Mouse (Mus musculus): ENCODE measurements at regions not wholly inside any gene's neighbourhood (a gene's known extent, or its start where the extent isn't known, plus 50 kb on each side); places are given as distances from the start of the nearest gene placed in this dataset.
A peak's percentile ranks its signal among the peaks of the same experiment; 100 is the strongest.

DNA sequence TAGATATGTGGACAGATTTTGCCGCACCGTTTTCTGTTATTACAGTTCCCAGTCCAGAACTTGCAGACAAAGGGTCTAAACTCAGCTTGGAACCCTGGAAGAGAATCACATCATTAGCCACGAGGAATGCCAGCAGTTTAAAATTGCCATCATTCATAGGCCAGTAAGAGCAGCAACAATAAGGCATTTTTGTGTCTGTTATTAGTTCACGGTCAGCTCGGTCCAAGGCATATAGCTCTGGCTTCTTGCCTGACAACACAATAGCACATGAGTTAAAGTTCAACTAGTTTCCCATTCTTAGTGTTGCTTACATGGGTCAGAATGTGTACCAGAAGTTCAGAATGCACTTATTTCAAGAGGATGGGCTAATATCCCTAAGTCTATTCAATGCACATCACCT lies 103.4 kb downstream of the Olig3 start:
- Histone ChIP-seq H3K9ac (replicated peaks) (no peak overlapping the region), H3K4me2 (no peak overlapping the region), H3K27me3 (no peaks in the 10 kb centered on the region), H3K27ac (no peak overlapping the region), H3K4me1 (replicated peaks) (0 out of 2 replicates have a peak, but pooled peaks cover 2% of the 10 kb centered on the region), H3K9me3 (no peaks in the 10 kb centered on the region), H3K4me3 (replicated peaks) (no peak overlapping the region), H3K36me3 (no peaks in the 10 kb centered on the region)
- WGBS, result 92% methylated on average over 5 of the region's 5 CpGs
- ATAC-seq (ENCODE audit: insufficient number of reproducible peaks, insufficient read depth, low FRiP score, low TSS enrichment, low read depth), result no peak

DNA sequence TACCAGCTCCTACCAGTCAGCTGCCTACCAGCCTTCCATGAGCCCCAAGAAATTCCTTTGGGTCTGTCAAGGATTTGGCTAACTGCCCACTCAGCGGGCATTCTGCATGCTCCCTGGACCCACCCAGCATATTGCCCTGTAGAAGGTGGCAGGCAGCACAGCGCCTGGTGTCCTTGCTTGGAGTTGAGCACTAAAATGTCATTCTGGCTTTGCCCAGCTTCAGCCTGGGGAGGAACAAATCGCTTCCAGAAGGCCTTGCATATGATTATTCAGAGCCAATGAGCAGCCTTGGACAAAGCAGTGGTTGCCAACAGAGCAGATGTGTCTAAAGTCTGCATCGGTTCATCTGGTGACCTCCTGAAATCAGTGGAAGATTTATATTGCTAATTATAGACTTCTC lies 103.8 kb downstream of the Olig3 start:
- no peaks in the 10 kb centered on the region for H3K27me3 ChIP-seq
- WGBS, result 61% methylated on average over 4 of the region's 4 CpGs

DNA sequence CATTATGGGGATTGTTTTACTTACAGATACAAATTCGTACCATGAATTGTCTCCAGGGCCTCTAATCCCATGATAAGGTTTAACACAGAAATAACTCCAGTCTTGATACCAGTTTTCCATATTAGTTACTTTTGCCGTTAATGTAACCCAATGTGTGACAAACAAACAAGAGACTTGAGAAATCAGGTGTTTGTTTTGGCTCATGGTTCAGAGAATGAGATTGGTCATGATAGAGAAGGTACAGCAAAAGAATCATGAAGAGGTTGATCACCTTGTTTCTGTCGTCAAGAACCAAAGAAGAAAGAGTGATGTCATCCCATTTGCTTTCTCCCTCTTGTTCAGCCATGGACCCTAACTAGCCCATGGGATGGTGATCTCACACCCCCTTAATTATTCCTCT lies 107.5 kb downstream of the Olig3 start:
- H3K9ac ChIP-seq (replicated peaks), result no peak overlapping the region
- H3K4me1 ChIP-seq (replicated peaks), result 0 out of 2 replicates have a peak, but pooled peaks cover 2% of the 10 kb centered on the region
- H3K36me3 ChIP-seq, result no peaks in the 10 kb centered on the region
- no peak overlapping the region for H3K4me3 ChIP-seq (replicated peaks)
- H3K27me3 ChIP-seq, result no peaks in the 10 kb centered on the region
- ATAC-seq (ENCODE audit: insufficient number of reproducible peaks, insufficient read depth, low FRiP score, low TSS enrichment, low read depth), result no peak
- H3K27ac ChIP-seq, result no peak overlapping the region
- no peaks in the 10 kb centered on the region for H3K9me3 ChIP-seq
- WGBS, result 81% methylated on average over 3 of the region's 3 CpGs
- no peak overlapping the region for H3K4me2 ChIP-seq

More for the DNA sequence above, 103.8 kb downstream of the Olig3 start:
- Histone ChIP-seq H3K9ac (replicated peaks) (no peak overlapping the region), H3K36me3 (no peaks in the 10 kb centered on the region), H3K9me3 (no peaks in the 10 kb centered on the region), H3K4me1 (replicated peaks) (0 out of 2 replicates have a peak, but pooled peaks cover 2% of the 10 kb centered on the region), H3K27ac (no peak overlapping the region), H3K4me3 (replicated peaks) (no peak overlapping the region), H3K4me2 (no peak overlapping the region)
- ATAC-seq (ENCODE audit: insufficient number of reproducible peaks, insufficient read depth, low FRiP score, low TSS enrichment, low read depth), result no peak

DNA sequence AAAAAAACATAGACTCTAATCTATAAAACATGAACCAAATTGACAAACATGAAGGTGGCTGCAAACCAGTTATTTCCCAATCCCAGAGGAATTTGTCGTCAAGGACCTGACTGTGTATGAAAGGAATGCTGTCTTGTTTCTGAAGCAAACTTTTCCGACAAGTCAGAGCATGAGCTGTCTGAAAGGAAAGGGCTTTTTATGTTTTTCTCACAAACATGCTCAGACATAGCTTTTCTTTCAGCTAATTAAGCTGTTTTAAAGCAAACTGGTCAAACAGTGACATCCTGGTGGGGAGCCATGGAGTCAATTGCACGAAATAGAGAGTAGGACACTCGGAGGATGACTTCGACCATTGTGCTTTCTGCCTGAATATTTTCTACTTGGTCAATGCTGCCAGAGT lies 108.2 kb downstream of the Olig3 start:
- H3K27me3 ChIP-seq, result no peaks in the 10 kb centered on the region
- H3K4me2 ChIP-seq, result no peak overlapping the region
- ATAC-seq (ENCODE audit: insufficient number of reproducible peaks, insufficient read depth, low FRiP score, low TSS enrichment, low read depth), result no peak
- no peak overlapping the region for H3K4me3 ChIP-seq (replicated peaks)
- no peaks in the 10 kb centered on the region for H3K9me3 ChIP-seq
- H3K27ac ChIP-seq, result no peak overlapping the region
- 75% methylated on average over 5 of the region's 5 CpGs for WGBS
- H3K36me3 ChIP-seq, result no peaks in the 10 kb centered on the region
- no peaks in the 10 kb centered on the region for H3K4me1 ChIP-seq (replicated peaks)
- no peak overlapping the region for H3K9ac ChIP-seq (replicated peaks)

DNA sequence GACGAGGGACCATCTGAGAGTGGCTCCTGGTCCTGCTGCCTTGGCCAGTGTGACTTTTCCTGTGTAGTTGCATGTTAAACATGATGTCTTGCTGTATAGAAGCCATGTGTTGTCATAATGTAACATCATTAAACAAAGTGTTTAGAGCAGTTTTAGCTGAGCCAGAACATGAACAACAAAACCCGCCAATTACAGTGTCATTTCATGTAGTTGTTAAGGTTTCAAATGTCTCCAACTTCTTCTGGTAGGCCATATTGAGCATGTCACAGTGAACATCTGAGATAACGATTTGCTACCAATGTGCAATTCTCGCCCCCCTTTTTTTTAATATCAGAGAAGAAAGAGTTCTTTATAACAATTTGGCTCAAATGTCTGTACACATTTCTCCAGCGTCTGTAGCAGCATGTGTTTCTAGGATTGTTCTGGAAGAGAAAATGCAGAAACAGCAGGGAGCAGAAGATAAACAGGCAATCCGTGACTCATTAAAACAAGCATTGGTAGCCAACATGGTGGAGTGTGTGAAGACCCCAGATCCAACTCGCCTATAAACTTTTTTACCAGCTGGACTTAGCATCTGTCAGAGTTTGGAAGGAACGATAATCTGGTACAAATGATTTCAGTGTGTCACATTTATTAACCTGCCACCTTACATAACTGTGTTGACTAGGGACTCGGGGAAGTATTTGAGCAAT lies 115.2 kb downstream of the Olig3 start:
- no peak overlapping the region for H3K9ac ChIP-seq (replicated peaks)
- ATAC-seq (ENCODE audit: insufficient number of reproducible peaks, insufficient read depth, low FRiP score, low TSS enrichment, low read depth), result no peak
- H3K9me3 ChIP-seq, result no peaks in the 10 kb centered on the region
- no peaks in the 10 kb centered on the region for H3K27me3 ChIP-seq
- no peak overlapping the region for H3K4me3 ChIP-seq (replicated peaks)
- H3K4me2 ChIP-seq, result peak overlapping the region; percentile 36; the same call in 1 of the 2 replicates
- no peaks in the 10 kb centered on the region for H3K36me3 ChIP-seq
- WGBS, result 38% methylated on average over 9 of the region's 9 CpGs
- H3K4me1 ChIP-seq (replicated peaks), result peaks cover 14% of the 10 kb centered on the region
- no peak overlapping the region for H3K27ac ChIP-seq

DNA sequence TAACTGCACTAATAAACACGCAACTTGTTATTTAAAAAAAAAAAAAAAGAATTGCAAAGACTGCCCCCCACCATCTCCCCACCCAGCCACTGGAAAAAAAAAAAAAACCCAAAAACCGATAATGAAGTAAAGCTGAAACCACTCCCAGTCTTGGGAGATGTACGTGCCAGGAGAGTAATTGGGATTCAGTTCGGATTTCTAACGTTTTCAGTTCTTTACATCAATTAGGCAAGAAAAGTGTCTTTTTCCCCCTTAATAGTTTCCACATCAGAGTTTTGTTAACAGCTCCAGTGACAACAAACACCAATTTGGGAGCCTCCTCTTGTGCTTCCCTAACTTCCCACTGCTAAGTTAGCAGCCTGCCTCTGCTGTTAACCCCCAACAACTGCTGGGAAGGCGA lies 115.7 kb downstream of the Olig3 start:
- no peaks in the 10 kb centered on the region for H3K27me3 ChIP-seq

DNA sequence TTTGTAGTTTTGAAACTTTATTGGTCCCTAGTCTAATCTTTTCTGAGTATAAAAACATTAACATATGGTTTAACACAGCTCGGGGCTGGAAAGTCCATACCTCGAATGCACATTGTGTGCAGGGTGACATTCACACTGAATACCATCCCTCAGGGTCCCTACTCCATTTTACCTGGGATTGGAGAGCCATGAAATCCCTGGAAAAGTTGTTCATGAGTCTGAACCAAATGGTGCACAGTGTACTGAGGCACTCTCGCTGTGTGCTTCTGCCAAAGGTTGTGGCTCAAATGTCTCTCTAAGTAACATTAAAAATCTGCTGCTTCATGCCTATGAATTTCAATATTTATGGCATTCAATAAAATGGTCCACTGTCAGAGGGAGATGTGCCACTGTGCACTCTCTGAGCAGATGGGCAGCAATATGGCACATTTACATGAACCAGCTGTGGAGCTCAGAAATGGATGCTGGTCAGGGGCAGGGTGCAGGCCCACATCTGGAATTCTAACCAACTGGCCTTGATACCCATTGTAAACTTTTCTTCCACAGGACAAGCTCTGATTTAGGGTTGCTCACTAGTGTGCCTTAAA lies 116.7 kb downstream of the Olig3 start:
- H3K4me1 ChIP-seq (replicated peaks), result peaks cover 14% of the 10 kb centered on the region
- no peak overlapping the region for H3K27ac ChIP-seq
- H3K4me3 ChIP-seq (replicated peaks), result no peak overlapping the region
- no peak for ATAC-seq (ENCODE audit: insufficient number of reproducible peaks, insufficient read depth, low FRiP score, low TSS enrichment, low read depth)
- no peaks in the 10 kb centered on the region for H3K9me3 ChIP-seq
- H3K27me3 ChIP-seq, result no peaks in the 10 kb centered on the region
- WGBS, result 48% methylated on average over 3 of the region's 3 CpGs
- no peak overlapping the region for H3K4me2 ChIP-seq
- H3K36me3 ChIP-seq, result no peaks in the 10 kb centered on the region
- H3K9ac ChIP-seq (replicated peaks), result no peak overlapping the region

More for the DNA sequence above, 115.7 kb downstream of the Olig3 start:
- no peaks in the 10 kb centered on the region for H3K9me3 ChIP-seq
- peak overlapping the region; percentile 36 for H3K4me2 ChIP-seq
- no peaks in the 10 kb centered on the region for H3K36me3 ChIP-seq
- 25% methylated on average over 6 of the region's 6 CpGs for WGBS
- H3K27ac ChIP-seq, result peak overlapping the region; percentile 73; the same call in 1 of the 2 replicates
- no peak for ATAC-seq (ENCODE audit: insufficient number of reproducible peaks, insufficient read depth, low FRiP score, low TSS enrichment, low read depth)
- peaks cover 14% of the 10 kb centered on the region for H3K4me1 ChIP-seq (replicated peaks)
- 0 out of 2 replicates have a peak overlapping the region, but pooled peaks have one; percentile 6 for H3K4me3 ChIP-seq (replicated peaks)
- no peak overlapping the region for H3K9ac ChIP-seq (replicated peaks)

DNA sequence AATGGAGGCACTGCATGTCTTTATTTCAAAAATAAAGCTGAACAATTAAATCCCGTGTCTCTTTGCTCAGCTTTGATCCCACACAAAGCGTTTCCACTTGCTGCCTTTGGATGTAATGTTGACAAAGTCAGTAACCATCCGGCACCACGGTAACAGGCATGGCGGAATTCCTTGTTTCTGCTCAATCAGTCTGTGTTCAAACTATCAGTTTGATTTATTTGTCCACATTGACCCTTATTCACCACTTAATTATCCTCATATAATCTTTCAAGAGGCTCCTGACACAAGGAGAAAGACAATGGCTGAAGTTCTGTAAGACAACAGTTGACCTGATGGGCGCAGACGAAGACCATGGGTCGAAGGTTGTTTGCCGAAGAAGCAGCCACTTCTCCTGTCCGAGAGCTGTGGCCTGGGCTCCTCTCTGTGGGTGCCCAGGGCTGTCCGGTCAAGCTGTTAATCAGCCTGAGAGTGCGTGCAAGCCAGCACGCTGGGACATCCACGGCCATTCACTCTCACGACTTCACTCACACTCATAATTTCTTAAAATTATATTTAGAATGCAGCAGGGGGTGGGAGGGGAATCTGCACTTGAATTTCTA lies 106.1 kb upstream of the Ifngr1 start:
- no peaks in the 10 kb centered on the region for H3K27me3 ChIP-seq

DNA sequence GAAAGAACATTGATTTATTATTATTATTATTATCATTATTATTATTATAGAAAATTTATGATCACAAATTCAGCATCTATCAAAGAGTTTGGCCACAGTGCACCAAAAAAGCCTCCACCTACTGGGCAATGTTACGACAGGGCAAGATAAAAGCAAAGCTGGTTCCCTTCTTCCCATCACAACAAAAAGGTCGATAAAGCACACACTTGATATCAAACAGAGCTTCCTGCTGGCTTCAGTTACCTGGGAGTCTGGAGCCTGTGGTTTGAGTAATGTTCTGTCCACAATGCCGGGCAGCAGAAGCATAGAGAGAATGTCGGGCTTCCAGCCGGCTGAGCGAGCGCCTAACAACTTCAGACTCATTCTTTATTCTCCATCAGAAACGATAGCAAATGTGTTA lies 101.2 kb upstream of the Ifngr1 start:
- WGBS, result 64% methylated on average over 8 of the region's 8 CpGs
- Histone ChIP-seq H3K9me3 (no peaks in the 10 kb centered on the region), H3K4me1 (replicated peaks) (no peaks in the 10 kb centered on the region), H3K4me3 (replicated peaks) (no peak overlapping the region), H3K36me3 (no peaks in the 10 kb centered on the region), H3K27ac (no peak overlapping the region), H3K4me2 (no peak overlapping the region), H3K9ac (replicated peaks) (no peak overlapping the region), H3K27me3 (no peaks in the 10 kb centered on the region)
- no peak for ATAC-seq (ENCODE audit: insufficient number of reproducible peaks, insufficient read depth, low FRiP score, low TSS enrichment, low read depth)

More for the DNA sequence above, 106.1 kb upstream of the Ifngr1 start:
- no peak for ATAC-seq (ENCODE audit: insufficient number of reproducible peaks, insufficient read depth, low FRiP score, low TSS enrichment, low read depth)
- Histone ChIP-seq H3K4me3 (replicated peaks) (no peak overlapping the region), H3K4me2 (no peak overlapping the region), H3K4me1 (replicated peaks) (no peaks in the 10 kb centered on the region), H3K27ac (no peak overlapping the region), H3K9ac (replicated peaks) (no peak overlapping the region), H3K36me3 (no peaks in the 10 kb centered on the region), H3K9me3 (no peaks in the 10 kb centered on the region)
- WGBS, result 78% methylated on average over 15 of the region's 15 CpGs

DNA sequence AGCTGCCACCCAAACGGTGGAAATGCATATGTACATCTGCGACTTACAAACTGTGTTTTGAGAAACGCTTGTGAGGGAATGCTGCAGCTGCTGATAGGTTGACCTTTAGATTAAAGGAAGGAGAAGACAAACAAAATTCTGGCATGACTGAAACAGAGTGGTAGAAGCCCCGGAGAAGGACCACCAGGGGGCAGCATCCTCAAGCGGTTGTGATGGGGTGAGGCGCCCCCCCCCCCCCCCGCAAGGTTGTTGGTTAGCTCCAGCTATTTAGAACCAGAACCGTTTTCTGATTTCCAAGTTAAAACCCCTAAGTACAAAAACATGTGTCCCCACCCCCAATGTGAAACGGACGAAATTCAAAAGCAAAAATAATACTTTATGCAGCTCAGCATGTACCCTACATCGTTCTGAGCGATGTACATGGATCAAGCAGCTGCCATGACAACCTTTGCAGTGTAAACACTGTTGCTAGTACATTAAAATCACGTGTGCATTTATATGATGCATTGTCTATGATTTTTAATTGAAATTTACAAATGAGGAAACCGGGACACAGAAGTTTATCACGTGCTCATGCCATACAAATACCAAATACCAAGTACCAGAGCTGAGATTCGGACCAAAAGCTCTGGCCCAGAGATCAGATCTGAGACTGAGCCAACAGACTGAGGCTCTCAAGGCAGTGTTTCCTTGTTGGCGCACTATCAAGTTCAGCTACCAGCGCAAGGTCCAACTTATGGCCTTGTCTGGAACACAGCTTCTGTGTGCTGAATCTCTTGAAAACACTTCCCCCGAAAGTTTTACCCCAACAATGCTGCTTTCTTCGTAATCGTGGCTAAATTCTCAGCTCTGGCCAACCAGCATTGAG lies 100.0 kb upstream of the Ifngr1 start:
- ATAC-seq (ENCODE audit: insufficient number of reproducible peaks, insufficient read depth, low FRiP score, low TSS enrichment, low read depth), result no peak
- H3K4me3 ChIP-seq (replicated peaks), result no peak overlapping the region
- no peak overlapping the region for H3K9ac ChIP-seq (replicated peaks)
- H3K27ac ChIP-seq, result no peak overlapping the region
- no peaks in the 10 kb centered on the region for H3K27me3 ChIP-seq
- no peaks in the 10 kb centered on the region for H3K9me3 ChIP-seq
- 64% methylated on average over 21 of the region's 21 CpGs for WGBS
- no peaks in the 10 kb centered on the region for H3K36me3 ChIP-seq
- H3K4me1 ChIP-seq (replicated peaks), result no peaks in the 10 kb centered on the region
- H3K4me2 ChIP-seq, result no peak overlapping the region

All from limb, embryonic 12.5 days (tissue).